Mouse (Mus musculus) ES-Bruce4 (cell line): Measurements from ENCODE around the gene Zranb3. TPM values are rescaled to one million over a fixed set of nuclear protein-coding genes. Genes with fewer than 3 reads are reported as not detected.

Experiments used
- H3K27ac ChIP-seq: 2 replicates; pipeline ENCODE4 v1.5.1; 2012; ENCODE audit warnings: low read length, inconsistent platforms; ENCODE audit not compliant: insufficient read depth
- H3K27me3 ChIP-seq: 2 replicates; pipeline ENCODE4 v1.6.1; 2012; ENCODE audit warnings: mild to moderate bottlenecking, low read length, inconsistent platforms; ENCODE audit not compliant: control insufficient read depth, poor library complexity, insufficient read depth, severe bottlenecking
- H3K36me3 ChIP-seq: 2 replicates; pipeline ENCODE4 v1.6.1; 2012; ENCODE audit warnings: inconsistent platforms, mild to moderate bottlenecking, low read length, moderate library complexity; ENCODE audit not compliant: control insufficient read depth, poor library complexity, insufficient read depth, severe bottlenecking
- H3K4me1 ChIP-seq: one replicate; pipeline ENCODE4 v1.8.1; 2011; ENCODE audit warnings: low read length; ENCODE audit not compliant: control insufficient read depth, insufficient read depth
- H3K4me3 ChIP-seq: 2 replicates; pipeline ENCODE4 v1.5.1; 2011; ENCODE audit warnings: low read depth, mild to moderate bottlenecking, low read length
- H3K9ac ChIP-seq: 2 replicates; pipeline ENCODE4 v1.6.1; 2012; ENCODE audit warnings: low read depth, mild to moderate bottlenecking, inconsistent platforms; ENCODE audit not compliant: poor library complexity, severe bottlenecking
- H3K9me3 ChIP-seq: replicated peaks from 2 replicates; pipeline ENCODE4 v1.6.1; 2012; ENCODE audit warnings: mild to moderate bottlenecking, low read length, inconsistent platforms; ENCODE audit not compliant: control insufficient read depth, poor library complexity, insufficient read depth, severe bottlenecking
- CTCF ChIP-seq: IDR thresholded peaks from one replicate; pipeline ENCODE4 v1.8.1; 2011; ENCODE audit warnings: low read depth, low read length
- EP300 ChIP-seq: IDR thresholded peaks from 2 replicates; pipeline ENCODE4 v1.6.1; 2011; ENCODE audit warnings: low read depth, low read length; ENCODE audit not compliant: insufficient read depth
- POLR2A ChIP-seq: IDR thresholded peaks from one replicate; pipeline ENCODE4 v1.8.1; 2011; ENCODE audit warnings: low read length; ENCODE audit not compliant: insufficient read depth
- polyA plus RNA-seq: library from polyadenylated mRNA; stranded (reverse); fragments of >200 nt; gene quantifications from 2 replicates; pipeline ENCODE4 v1.2.4, GENCODE M21; 2011; ENCODE audit warnings: low read depth; ENCODE audit not compliant: missing spikeins, insufficient read depth, insufficient read length

Gene Zranb3
- polyA plus RNA-seq, 1 experiment, result 55.7 TPM

DNA sequence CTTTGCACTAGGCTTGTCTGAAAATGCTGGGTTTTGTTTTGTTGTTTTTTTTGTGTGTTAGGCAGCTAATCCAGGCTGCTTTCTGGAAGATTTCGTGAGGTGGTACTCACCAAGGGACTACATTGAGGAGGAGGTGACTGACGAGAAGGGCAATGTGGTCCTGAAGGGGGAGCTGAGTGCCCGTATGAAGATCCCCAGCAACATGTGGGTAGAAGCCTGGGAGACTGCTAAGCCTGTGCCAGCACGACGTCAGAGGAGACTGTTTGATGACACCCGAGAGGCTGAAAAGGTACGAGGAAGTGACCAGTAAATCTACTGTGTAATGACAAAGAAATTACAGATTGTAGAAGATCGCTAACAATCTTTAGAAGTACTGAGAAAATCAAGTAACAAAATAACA lies 165.6 kb downstream of the Zranb3 start:
- Histone ChIP-seq H3K27me3 (no peaks in the 10 kb centered on the region), H3K9ac (no peak overlapping the region), H3K9me3 (no peaks in the 10 kb centered on the region), H3K27ac (no peak overlapping the region), H3K36me3 (peaks cover 10% of the 10 kb centered on the region; the same call in 1 of the 2 replicates), H3K4me1 (no peaks in the 10 kb centered on the region), H3K4me3 (no peak overlapping the region)
- no peak for TF ChIP-seq POLR2A
- TF ChIP-seq EP300, result no peak
- no peak for TF ChIP-seq CTCF

DNA sequence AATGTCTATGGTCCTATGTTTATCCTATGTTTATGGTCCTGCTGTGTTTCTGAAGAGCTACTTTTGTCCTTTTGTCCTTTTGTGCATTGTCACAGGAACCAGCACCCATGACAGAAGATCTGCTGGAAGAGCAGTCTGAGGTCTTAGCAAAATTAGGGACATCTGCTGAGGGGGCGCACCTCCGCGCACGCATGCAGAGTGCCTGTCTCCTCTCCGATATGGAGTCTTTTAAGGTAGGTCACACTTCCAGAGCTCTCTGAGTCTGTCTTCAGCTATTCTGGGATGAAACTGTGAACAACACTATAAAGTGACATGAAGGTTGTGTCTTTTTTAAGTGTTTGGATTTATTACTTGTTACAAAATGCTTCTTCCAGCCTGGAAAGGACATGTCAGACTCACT lies 168.5 kb downstream of the Zranb3 start:
- Histone ChIP-seq H3K9me3 (no peaks in the 10 kb centered on the region), H3K36me3 (peaks cover 14% of the 10 kb centered on the region; the same call in 1 of the 2 replicates), H3K9ac (no peak overlapping the region), H3K4me1 (no peaks in the 10 kb centered on the region), H3K27me3 (no peaks in the 10 kb centered on the region), H3K4me3 (no peak overlapping the region), H3K27ac (no peak overlapping the region)
- TF ChIP-seq EP300 (no peak), POLR2A (no peak), CTCF (no peak)

DNA sequence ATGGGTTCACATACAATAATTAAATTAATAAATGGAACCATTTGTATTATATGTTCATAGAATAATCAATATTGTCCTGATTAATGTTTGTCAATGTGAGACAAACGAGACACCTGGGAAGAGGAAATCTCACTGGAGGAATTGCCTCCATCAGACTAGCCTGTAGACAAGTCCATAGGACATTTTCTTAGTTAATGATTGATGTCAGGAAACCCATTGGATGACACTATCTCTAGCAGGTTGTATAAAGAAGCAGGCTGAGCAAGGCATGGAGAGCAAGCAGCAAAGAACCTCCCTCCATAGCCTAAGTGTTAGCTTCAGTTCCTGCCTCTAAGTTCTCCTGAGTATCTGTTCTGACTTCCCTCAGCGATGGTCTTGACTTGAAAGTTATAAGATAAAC lies 169.4 kb downstream of the Zranb3 start:
- Histone ChIP-seq H3K4me3 (no peak overlapping the region), H3K9ac (no peak overlapping the region), H3K27me3 (no peaks in the 10 kb centered on the region), H3K9me3 (no peaks in the 10 kb centered on the region), H3K36me3 (peaks cover 10% of the 10 kb centered on the region; the same call in 1 of the 2 replicates), H3K4me1 (no peaks in the 10 kb centered on the region), H3K27ac (no peak overlapping the region)
- no peak for TF ChIP-seq POLR2A

DNA sequence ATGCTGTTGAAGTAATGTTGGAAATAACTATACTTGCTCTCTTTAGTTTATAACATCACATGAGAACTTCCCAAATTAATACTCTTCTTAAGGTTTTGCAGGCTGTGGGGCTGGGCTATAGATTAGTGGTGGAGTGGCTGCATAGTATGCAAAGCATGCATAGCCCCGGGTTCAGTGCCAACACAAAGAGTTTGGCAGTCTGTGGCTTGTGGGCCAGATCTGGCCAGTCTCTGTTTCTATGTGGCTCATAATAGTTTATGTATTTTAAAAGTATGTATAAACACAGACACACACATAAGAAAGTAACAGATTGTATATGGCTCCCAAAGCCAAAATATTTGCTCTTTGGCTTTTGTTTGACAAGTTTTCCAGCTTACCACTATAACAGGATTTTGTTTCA lies 187.0 kb downstream of the Zranb3 start:
- Histone ChIP-seq H3K36me3 (peaks cover 5% of the 10 kb centered on the region), H3K4me3 (no peak overlapping the region), H3K9me3 (no peaks in the 10 kb centered on the region), H3K27me3 (no peaks in the 10 kb centered on the region), H3K4me1 (no peaks in the 10 kb centered on the region), H3K27ac (no peak overlapping the region), H3K9ac (no peak overlapping the region)
- TF ChIP-seq EP300 (no peak), CTCF (no peak), POLR2A (no peak)

DNA sequence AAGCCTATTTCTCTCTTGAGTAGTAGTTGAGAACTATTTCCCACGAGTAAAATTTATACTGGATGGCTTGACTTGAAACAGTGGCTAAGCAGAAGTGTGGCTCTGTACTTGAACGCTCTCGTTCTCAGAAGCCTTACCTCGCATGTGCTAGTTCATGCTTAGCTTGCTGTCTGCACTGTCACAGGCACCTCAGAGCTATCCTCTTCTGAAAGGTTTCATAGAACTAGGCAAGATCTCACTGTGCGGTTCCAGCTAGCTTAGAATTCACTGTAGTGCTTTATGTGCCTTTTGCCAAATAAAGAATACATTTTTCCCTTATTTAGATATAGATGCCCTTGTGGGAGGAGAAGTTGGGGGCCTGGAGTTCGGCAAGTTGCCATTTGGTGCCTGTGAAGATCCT lies 187.5 kb downstream of the Zranb3 start:
- Histone ChIP-seq H3K9ac (no peak overlapping the region), H3K36me3 (peaks cover 5% of the 10 kb centered on the region), H3K4me1 (no peaks in the 10 kb centered on the region), H3K9me3 (no peaks in the 10 kb centered on the region), H3K4me3 (no peak overlapping the region), H3K27me3 (no peaks in the 10 kb centered on the region), H3K27ac (no peak overlapping the region)
- TF ChIP-seq POLR2A (no peak), CTCF (no peak), EP300 (no peak)

DNA sequence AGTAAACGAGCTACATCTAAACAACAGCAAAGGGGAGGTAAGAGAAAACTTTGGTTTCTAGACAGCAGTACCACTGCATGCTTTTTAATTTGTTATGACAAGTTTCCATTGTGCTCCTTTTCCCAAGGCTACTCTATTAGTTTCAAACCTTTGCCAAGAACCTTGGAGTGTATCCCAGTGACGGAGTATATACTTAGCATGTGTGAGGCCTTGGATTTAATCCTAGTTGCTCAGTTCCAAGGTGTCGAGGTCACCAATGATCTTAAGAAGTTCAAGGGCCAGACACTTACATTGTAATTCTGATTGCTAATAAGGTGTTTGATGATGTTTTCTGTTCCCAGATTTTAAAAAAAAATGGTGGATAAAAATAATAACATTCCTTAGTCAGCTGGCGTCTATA lies 189.7 kb downstream of the Zranb3 start:
- no peaks in the 10 kb centered on the region for H3K27me3 ChIP-seq
- no peak overlapping the region for H3K4me3 ChIP-seq
- H3K27ac ChIP-seq, result no peak overlapping the region
- peaks cover 5% of the 10 kb centered on the region for H3K36me3 ChIP-seq
- no peak overlapping the region for H3K9ac ChIP-seq
- H3K4me1 ChIP-seq, result no peaks in the 10 kb centered on the region
- TF ChIP-seq CTCF (no peak), POLR2A (no peak)
- no peaks in the 10 kb centered on the region for H3K9me3 ChIP-seq
